In the genomic region with DNA sequence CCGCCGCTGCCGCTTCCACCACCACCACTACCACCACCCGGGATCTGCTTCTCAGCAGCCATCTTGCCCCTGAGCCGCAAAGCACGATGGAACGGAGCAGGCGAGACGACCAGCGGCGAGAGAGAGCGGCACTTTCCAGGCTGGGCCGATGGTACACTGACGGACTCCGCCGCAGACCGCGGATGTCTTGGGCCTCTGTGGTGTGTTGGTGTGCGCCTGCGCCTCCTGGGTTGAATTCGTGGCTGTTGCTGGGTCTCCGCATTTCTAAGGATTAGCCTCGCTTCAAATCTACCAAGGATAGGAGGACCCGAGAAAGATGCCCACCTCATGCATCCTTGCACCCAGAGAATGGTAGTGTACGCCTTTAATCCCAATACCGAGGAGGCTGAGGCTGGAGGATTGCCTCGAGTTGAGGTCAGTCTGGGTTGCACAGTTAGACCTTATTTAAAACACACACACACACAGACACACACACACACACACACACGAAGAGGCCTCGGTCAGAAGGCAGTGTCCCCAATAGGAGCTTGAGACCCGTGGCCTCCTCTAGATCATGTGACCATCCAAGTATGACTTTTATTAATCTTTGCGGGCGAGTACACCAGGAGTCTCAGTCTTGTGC, we compare ENCODE assay signal across 8 mouse cellular contexts. TPM values are rescaled to one million over a fixed set of nuclear protein-coding genes. Genes with fewer than 3 reads are reported as not detected.
DNase-seq lines count a peak whose midpoint lies in the region; ATAC-seq lines count a peak whose summit lies in the region.

A gene (minus strand): TSS at position 173 of the 622 bp plus-strand sequence.

- peak within 1 kb of the TSS; percentile 83 for H3K27ac ChIP-seq in hindbrain, embryonic 11.5 days (ENCODE audit: low read depth, low read length)

- peak within 1 kb of the TSS; percentile 84 for H3K4me2 ChIP-seq in hindbrain, embryonic 11.5 days (replicated peaks; ENCODE audit: low read depth, low read length)

- no peaks in the 10 kb centered on the region for H3K9me3 ChIP-seq in hindbrain, embryonic 11.5 days (ENCODE audit: control insufficient read depth, low read length)

- peak within 1 kb of the TSS; percentile 84 for H3K9ac ChIP-seq in hindbrain, embryonic 11.5 days (ENCODE audit: low read depth, low read length)

- ATAC-seq in hindbrain, embryonic 11.5 days (ENCODE audit: low FRiP score): peak; percentile 96

- H3K4me1 ChIP-seq in hindbrain, embryonic 11.5 days (replicated peaks; ENCODE audit: control insufficient read depth, insufficient read depth, low read length): peaks cover 7% of the 10 kb centered on the region; the same call in 1 of the 2 replicates

- peak; percentile 90 for DNase-seq in Muller cell, postnatal 12 days (ENCODE audit: inconsistent ontology term)
- peak; percentile 92 for DNase-seq in cerebellum, adult 9-11 months
- DNase-seq in frontal cortex, adult 2 months (ENCODE audit: extremely low spot score in 1 of 2, low spot score in 1 of 2): peak; percentile 84 to 97
- DNase-seq in hindbrain, embryonic 11.5 days (ENCODE audit: low spot score): peak; percentile 90
- DNase-seq in layer of hippocampus, postnatal 10 days (ENCODE audit: low spot score in 2 of 2): peak; percentile 90 to 94
- peak; percentile 97 for DNase-seq in lung, postnatal 10 days
- DNase-seq in ovary, postnatal 36 days (ENCODE audit: low spot score): peak; percentile 93
- DNase-seq in thymus, postnatal 25 days: peak; percentile 90

- no peaks in the 10 kb centered on the region for H3K36me3 ChIP-seq in hindbrain, embryonic 11.5 days (ENCODE audit: control insufficient read depth, insufficient read depth, low read length)

- peak within 1 kb of the TSS; percentile 90 for H3K4me3 ChIP-seq in hindbrain, embryonic 11.5 days (ENCODE audit: low read depth, low read length)

- H3K27me3 ChIP-seq in hindbrain, embryonic 11.5 days (ENCODE audit: control insufficient read depth, insufficient read depth, low read length): no peaks in the 10 kb centered on the region

- WGBS in hindbrain, embryonic 11.5 days: 4% methylated on average over 32 of the region's 32 CpGs

RNA-seq across cellular contexts. Expression of the gene that starts here (rescaled TPM):
- 63.4 and 63.9 TPM in 2 replicates for polyA plus RNA-seq in frontal cortex, adult 2 months (2012; rRNA removed)
- 72.4 and 74.0 TPM in 2 replicates for polyA plus RNA-seq in hindbrain, embryonic 11.5 days (2014; fragmentation: Nextera tagmentation; extraction: Ambion mirVana)
- total RNA-seq in layer of hippocampus, postnatal 10 days (2021): 10 to 100 TPM; 50.5 to 51.9 TPM

Comparison
In these comparisons a context has a peak if more than half of its experiments do, and no peak if none do; other contexts are left out.
1. Peak in every context shown above with its lines: DNase-seq, ATAC-seq, H3K4me3 ChIP-seq and H3K27ac ChIP-seq.